Mouse (Mus musculus): ENCODE data around the gene Hacl1. TPM values are rescaled to one million over a fixed set of nuclear protein-coding genes. Genes with fewer than 3 reads are reported as not detected.

Hacl1 gene
- total RNA-seq, 1 experiment from 2014 or later = 27.5 TPM

GRCm38 (mm10) chr14:31586451-31586850, 54.6 kb downstream of the Hacl1 start:
- ATAC-seq (replicated peaks; ENCODE audit: low read depth, poor library complexity, severe bottlenecking) = no peak

GRCm38 (mm10) chr14:31583082-31583481, 58.0 kb downstream of the Hacl1 start:
- ATAC-seq (replicated peaks; ENCODE audit: low read depth, poor library complexity, severe bottlenecking) = 0 out of 2 replicates have a peak, but pooled peaks have one; percentile 22

GRCm38 (mm10) chr14:31577966-31578735, 62.9 kb downstream of the Hacl1 start:
- no peak for ATAC-seq (replicated peaks; ENCODE audit: low read depth, poor library complexity, severe bottlenecking)

GRCm38 (mm10) chr14:31576846-31577697, 64.0 kb downstream of the Hacl1 start:
- peak; percentile 56 for ATAC-seq (replicated peaks; ENCODE audit: low read depth, poor library complexity, severe bottlenecking)

GRCm38 (mm10) chr14:31575866-31576265, 65.2 kb downstream of the Hacl1 start:
- no peak for ATAC-seq (replicated peaks; ENCODE audit: low read depth, poor library complexity, severe bottlenecking)

GRCm38 (mm10) chr14:31574903-31575665, 66.0 kb downstream of the Hacl1 start:
- no peak for ATAC-seq (replicated peaks; ENCODE audit: low read depth, poor library complexity, severe bottlenecking)

- no peak for ATAC-seq (replicated peaks; ENCODE audit: low read depth, poor library complexity, severe bottlenecking)
Measured at GRCm38 (mm10) chr14:31572561-31573175, 68.4 kb downstream of the Hacl1 start.

- no peak for ATAC-seq (replicated peaks; ENCODE audit: low read depth, poor library complexity, severe bottlenecking)
Measured at GRCm38 (mm10) chr14:31571419-31571818, 69.7 kb downstream of the Hacl1 start.

- peak; percentile 36 for ATAC-seq (replicated peaks; ENCODE audit: low read depth, poor library complexity, severe bottlenecking)
Measured at GRCm38 (mm10) chr14:31570131-31570951, 70.7 kb downstream of the Hacl1 start.

GRCm38 (mm10) chr14:31569151-31569631, 71.9 kb downstream of the Hacl1 start:
- peak; percentile 85 for ATAC-seq (replicated peaks; ENCODE audit: low read depth, poor library complexity, severe bottlenecking)

GRCm38 (mm10) chr14:31565478-31566212, 75.4 kb downstream of the Hacl1 start:
- no peak for ATAC-seq (replicated peaks; ENCODE audit: low read depth, poor library complexity, severe bottlenecking)

GRCm38 (mm10) chr14:31564452-31565179, 76.5 kb downstream of the Hacl1 start:
- no peak for ATAC-seq (replicated peaks; ENCODE audit: low read depth, poor library complexity, severe bottlenecking)

GRCm38 (mm10) chr14:31560886-31561285, 80.2 kb downstream of the Hacl1 start:
- peak; percentile 78 for ATAC-seq (replicated peaks; ENCODE audit: low read depth, poor library complexity, severe bottlenecking)

- ATAC-seq (replicated peaks; ENCODE audit: low read depth, poor library complexity, severe bottlenecking) = no peak
Measured at GRCm38 (mm10) chr14:31559216-31559615, 81.9 kb downstream of the Hacl1 start.

- no peak for ATAC-seq (replicated peaks; ENCODE audit: low read depth, poor library complexity, severe bottlenecking)
Measured at GRCm38 (mm10) chr14:31557784-31558183, 83.3 kb downstream of the Hacl1 start.

GRCm38 (mm10) chr14:31557273-31557672, 83.8 kb downstream of the Hacl1 start:
- ATAC-seq (replicated peaks; ENCODE audit: low read depth, poor library complexity, severe bottlenecking) = no peak

GRCm38 (mm10) chr14:31556526-31557260, 84.4 kb downstream of the Hacl1 start:
- no peak for ATAC-seq (replicated peaks; ENCODE audit: low read depth, poor library complexity, severe bottlenecking)

Data from common myeloid progenitor, adult 5-6 weeks (primary cell).